Mouse (Mus musculus): ENCODE measurements at regions not wholly inside any gene's neighbourhood (a gene's known extent, or its start where the extent isn't known, plus 50 kb on each side); places are given as distances from the start of the nearest gene placed in this dataset.

GRCm38 (mm10) chr10:126783161-126783560 is 118.0 kb downstream of the Atp23 start:
- H3K4me1 ChIP-seq (ENCODE audit: control insufficient read depth, insufficient read depth, low read length), result no peaks in the 10 kb centered on the region
- no peaks in the 10 kb centered on the region for H3K36me3 ChIP-seq (ENCODE audit: control insufficient read depth, insufficient read depth, low read length, poor library complexity, severe bottlenecking)
- H3K27me3 ChIP-seq (ENCODE audit: control insufficient read depth, insufficient read depth, low read length, poor library complexity, severe bottlenecking), result no peaks in the 10 kb centered on the region
- H3K9me3 ChIP-seq (replicated peaks; ENCODE audit: control insufficient read depth, insufficient read depth, low read length, poor library complexity, severe bottlenecking), result no peaks in the 10 kb centered on the region
- H3K4me3 ChIP-seq (ENCODE audit: low read depth, low read length), result no peak overlapping the region
- H3K27ac ChIP-seq (ENCODE audit: insufficient read depth, low read length), result no peak overlapping the region
- TF ChIP-seq POLR2A (IDR thresholded peaks at IDR 0.05; ENCODE audit: insufficient read depth, low read length) (no peak), CTCF (IDR thresholded peaks at IDR 0.05; ENCODE audit: low read depth, low read length) (no peak), EP300 (IDR thresholded peaks at IDR 0.05; ENCODE audit: insufficient read depth, low read depth, low read length) (no peak)
- no peak overlapping the region for H3K9ac ChIP-seq (ENCODE audit: low read depth, poor library complexity, severe bottlenecking)

GRCm38 (mm10) chr10:126776603-126777002 is 124.6 kb downstream of the Atp23 start:
- Histone ChIP-seq H3K9ac (ENCODE audit: low read depth, poor library complexity, severe bottlenecking) (no peak overlapping the region), H3K27ac (ENCODE audit: insufficient read depth, low read length) (no peak overlapping the region), H3K4me3 (ENCODE audit: low read depth, low read length) (no peak overlapping the region), H3K36me3 (ENCODE audit: control insufficient read depth, insufficient read depth, low read length, poor library complexity, severe bottlenecking) (no peaks in the 10 kb centered on the region), H3K4me1 (ENCODE audit: control insufficient read depth, insufficient read depth, low read length) (no peaks in the 10 kb centered on the region), H3K9me3 (replicated peaks; ENCODE audit: control insufficient read depth, insufficient read depth, low read length, poor library complexity, severe bottlenecking) (no peaks in the 10 kb centered on the region), H3K27me3 (ENCODE audit: control insufficient read depth, insufficient read depth, low read length, poor library complexity, severe bottlenecking) (no peaks in the 10 kb centered on the region)
- TF ChIP-seq EP300 (IDR thresholded peaks at IDR 0.05; ENCODE audit: insufficient read depth, low read depth, low read length), result no peak
- TF ChIP-seq POLR2A (IDR thresholded peaks at IDR 0.05; ENCODE audit: insufficient read depth, low read length), result no peak
- TF ChIP-seq CTCF (IDR thresholded peaks at IDR 0.05; ENCODE audit: low read depth, low read length), result no peak

GRCm38 (mm10) chr10:126775946-126776345 is 125.2 kb downstream of the Atp23 start:
- Histone ChIP-seq H3K9me3 (replicated peaks; ENCODE audit: control insufficient read depth, insufficient read depth, low read length, poor library complexity, severe bottlenecking) (no peaks in the 10 kb centered on the region), H3K27ac (ENCODE audit: insufficient read depth, low read length) (no peak overlapping the region)

GRCm38 (mm10) chr10:126770446-126771020 is 130.6 kb downstream of the Atp23 start:
- H3K36me3 ChIP-seq (ENCODE audit: control insufficient read depth, insufficient read depth, low read length, poor library complexity, severe bottlenecking), result no peaks in the 10 kb centered on the region
- H3K4me1 ChIP-seq (ENCODE audit: control insufficient read depth, insufficient read depth, low read length), result no peaks in the 10 kb centered on the region
- H3K4me3 ChIP-seq (ENCODE audit: low read depth, low read length), result no peak overlapping the region
- no peaks in the 10 kb centered on the region for H3K9me3 ChIP-seq (replicated peaks; ENCODE audit: control insufficient read depth, insufficient read depth, low read length, poor library complexity, severe bottlenecking)
- TF ChIP-seq POLR2A (IDR thresholded peaks at IDR 0.05; ENCODE audit: insufficient read depth, low read length) (no peak), EP300 (IDR thresholded peaks at IDR 0.05; ENCODE audit: insufficient read depth, low read depth, low read length) (no peak), CTCF (IDR thresholded peaks at IDR 0.05; ENCODE audit: low read depth, low read length) (no peak)
- no peak overlapping the region for H3K27ac ChIP-seq (ENCODE audit: insufficient read depth, low read length)
- no peak overlapping the region for H3K9ac ChIP-seq (ENCODE audit: low read depth, poor library complexity, severe bottlenecking)
- H3K27me3 ChIP-seq (ENCODE audit: control insufficient read depth, insufficient read depth, low read length, poor library complexity, severe bottlenecking), result no peaks in the 10 kb centered on the region

More at GRCm38 (mm10) chr10:126775946-126776345, 125.2 kb downstream of the Atp23 start:
- no peak for TF ChIP-seq POLR2A (IDR thresholded peaks at IDR 0.05; ENCODE audit: insufficient read depth, low read length)
- TF ChIP-seq CTCF (IDR thresholded peaks at IDR 0.05; ENCODE audit: low read depth, low read length), result no peak
- no peak for TF ChIP-seq EP300 (IDR thresholded peaks at IDR 0.05; ENCODE audit: insufficient read depth, low read depth, low read length)
- no peaks in the 10 kb centered on the region for H3K27me3 ChIP-seq (ENCODE audit: control insufficient read depth, insufficient read depth, low read length, poor library complexity, severe bottlenecking)
- H3K4me1 ChIP-seq (ENCODE audit: control insufficient read depth, insufficient read depth, low read length), result no peaks in the 10 kb centered on the region
- H3K4me3 ChIP-seq (ENCODE audit: low read depth, low read length), result no peak overlapping the region
- no peak overlapping the region for H3K9ac ChIP-seq (ENCODE audit: low read depth, poor library complexity, severe bottlenecking)
- no peaks in the 10 kb centered on the region for H3K36me3 ChIP-seq (ENCODE audit: control insufficient read depth, insufficient read depth, low read length, poor library complexity, severe bottlenecking)

DNA sequence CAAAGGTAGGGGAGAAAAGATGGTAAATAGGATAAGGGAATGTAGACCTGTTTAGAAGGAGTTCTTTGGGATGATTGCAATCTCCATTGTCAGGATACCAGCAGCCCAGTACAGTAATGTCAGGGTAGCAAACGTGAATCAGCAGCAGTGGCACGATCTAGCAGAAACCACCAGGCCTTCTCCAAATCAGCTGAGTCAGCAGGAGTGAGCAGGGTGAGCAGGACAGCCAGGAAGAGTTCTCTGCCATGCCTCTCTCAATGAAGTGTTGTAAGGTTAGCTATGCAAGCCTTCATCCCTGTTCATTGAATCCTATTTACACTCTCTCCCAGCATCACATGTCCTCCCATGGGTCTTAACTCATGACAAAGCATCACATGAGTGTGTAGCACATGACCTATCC is 135.5 kb downstream of the Atp23 start:
- no peaks in the 10 kb centered on the region for H3K27me3 ChIP-seq (ENCODE audit: control insufficient read depth, insufficient read depth, low read length, poor library complexity, severe bottlenecking)
- no peaks in the 10 kb centered on the region for H3K36me3 ChIP-seq (ENCODE audit: control insufficient read depth, insufficient read depth, low read length, poor library complexity, severe bottlenecking)
- no peak overlapping the region for H3K27ac ChIP-seq (ENCODE audit: insufficient read depth, low read length)
- TF ChIP-seq CTCF (IDR thresholded peaks at IDR 0.05; ENCODE audit: low read depth, low read length) (no peak), POLR2A (IDR thresholded peaks at IDR 0.05; ENCODE audit: insufficient read depth, low read length) (no peak), EP300 (IDR thresholded peaks at IDR 0.05; ENCODE audit: insufficient read depth, low read depth, low read length) (no peak)
- no peaks in the 10 kb centered on the region for H3K9me3 ChIP-seq (replicated peaks; ENCODE audit: control insufficient read depth, insufficient read depth, low read length, poor library complexity, severe bottlenecking)
- no peak overlapping the region for H3K4me3 ChIP-seq (ENCODE audit: low read depth, low read length)
- H3K9ac ChIP-seq (ENCODE audit: low read depth, poor library complexity, severe bottlenecking), result no peak overlapping the region
- no peaks in the 10 kb centered on the region for H3K4me1 ChIP-seq (ENCODE audit: control insufficient read depth, insufficient read depth, low read length)

- Histone ChIP-seq H3K9ac (ENCODE audit: low read depth, poor library complexity, severe bottlenecking) (no peak overlapping the region), H3K36me3 (ENCODE audit: control insufficient read depth, insufficient read depth, low read length, poor library complexity, severe bottlenecking) (no peaks in the 10 kb centered on the region), H3K9me3 (replicated peaks; ENCODE audit: control insufficient read depth, insufficient read depth, low read length, poor library complexity, severe bottlenecking) (no peaks in the 10 kb centered on the region), H3K4me3 (ENCODE audit: low read depth, low read length) (no peak overlapping the region), H3K27ac (ENCODE audit: insufficient read depth, low read length) (0 out of 2 replicates have a peak overlapping the region, but pooled peaks have one; percentile 51), H3K4me1 (ENCODE audit: control insufficient read depth, insufficient read depth, low read length) (no peaks in the 10 kb centered on the region), H3K27me3 (ENCODE audit: control insufficient read depth, insufficient read depth, low read length, poor library complexity, severe bottlenecking) (no peaks in the 10 kb centered on the region)
- TF ChIP-seq POLR2A (IDR thresholded peaks at IDR 0.05; ENCODE audit: insufficient read depth, low read length) (no peak), EP300 (IDR thresholded peaks at IDR 0.05; ENCODE audit: insufficient read depth, low read depth, low read length) (no peak), CTCF (IDR thresholded peaks at IDR 0.05; ENCODE audit: low read depth, low read length) (peak; percentile 61)
Measured at GRCm38 (mm10) chr10:126764740-126765139, 136.4 kb downstream of the Atp23 start.
